Mouse (Mus musculus) embryo, embryonic 10 days (tissue): ENCODE data around the gene Rora.

Experiments
- DNase-seq: peaks from one replicate; pipeline ENCODE4 v3.0.0-alpha.2; 2015; ENCODE audit warnings: low spot score

The Rora gene

GRCm38 (mm10) chr9:68689351-68689750 lies 35.8 kb downstream of the Rora start:
- DNase-seq = peak; percentile 87

- DNase-seq = no peak
Observed at GRCm38 (mm10) chr9:68694889-68695495, 41.4 kb downstream of the Rora start.

GRCm38 (mm10) chr9:68695496-68695969 lies 41.9 kb downstream of the Rora start:
- peak; percentile 33 for DNase-seq

GRCm38 (mm10) chr9:68696425-68696956 lies 42.9 kb downstream of the Rora start:
- DNase-seq = no peak

- no peak for DNase-seq
Observed at GRCm38 (mm10) chr9:68699341-68699740, 45.8 kb downstream of the Rora start.

DNA sequence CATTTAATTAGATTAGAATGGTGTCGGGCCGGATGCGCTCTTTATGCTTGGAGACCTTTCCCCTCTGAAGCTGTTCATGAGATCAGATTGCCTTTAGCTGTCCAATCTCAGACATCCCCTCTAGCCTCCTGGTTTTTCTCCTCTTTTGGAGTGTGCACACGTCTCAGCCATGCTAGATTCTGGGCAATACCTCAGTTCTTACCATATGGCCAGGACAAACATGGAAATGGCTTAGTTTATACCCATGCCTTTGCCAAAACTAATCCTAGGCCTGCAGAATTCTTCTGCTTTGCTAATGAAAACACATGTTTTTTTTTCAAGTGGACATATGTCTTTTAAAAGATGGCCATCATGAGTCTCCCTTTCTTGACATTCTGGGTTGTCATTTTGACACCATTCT lies 46.3 kb downstream of the Rora start:
- peak; percentile 40 for DNase-seq

- DNase-seq = peak; percentile 58
Observed at GRCm38 (mm10) chr9:68707636-68708035, 54.0 kb downstream of the Rora start.

DNA sequence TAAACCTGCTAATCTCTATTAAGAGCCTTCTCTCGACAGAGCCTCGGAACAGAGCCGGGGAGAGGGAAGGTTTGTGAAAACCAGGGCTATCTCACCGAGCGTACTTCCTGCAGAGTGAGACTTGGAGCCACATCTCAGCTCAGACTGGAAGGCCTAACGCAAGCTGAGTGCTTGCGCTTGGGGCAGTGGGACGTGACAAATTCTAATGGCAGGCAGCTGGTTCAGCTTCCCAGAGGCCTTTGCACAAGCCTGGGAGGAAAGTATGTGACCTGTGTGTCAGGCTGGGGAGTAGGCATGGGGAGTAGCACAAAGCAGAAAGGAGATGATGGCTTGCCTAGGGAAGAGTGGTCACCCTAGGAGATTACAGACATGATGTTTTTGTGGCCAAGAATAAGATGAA lies 55.6 kb downstream of the Rora start:
- DNase-seq = no peak

DNA sequence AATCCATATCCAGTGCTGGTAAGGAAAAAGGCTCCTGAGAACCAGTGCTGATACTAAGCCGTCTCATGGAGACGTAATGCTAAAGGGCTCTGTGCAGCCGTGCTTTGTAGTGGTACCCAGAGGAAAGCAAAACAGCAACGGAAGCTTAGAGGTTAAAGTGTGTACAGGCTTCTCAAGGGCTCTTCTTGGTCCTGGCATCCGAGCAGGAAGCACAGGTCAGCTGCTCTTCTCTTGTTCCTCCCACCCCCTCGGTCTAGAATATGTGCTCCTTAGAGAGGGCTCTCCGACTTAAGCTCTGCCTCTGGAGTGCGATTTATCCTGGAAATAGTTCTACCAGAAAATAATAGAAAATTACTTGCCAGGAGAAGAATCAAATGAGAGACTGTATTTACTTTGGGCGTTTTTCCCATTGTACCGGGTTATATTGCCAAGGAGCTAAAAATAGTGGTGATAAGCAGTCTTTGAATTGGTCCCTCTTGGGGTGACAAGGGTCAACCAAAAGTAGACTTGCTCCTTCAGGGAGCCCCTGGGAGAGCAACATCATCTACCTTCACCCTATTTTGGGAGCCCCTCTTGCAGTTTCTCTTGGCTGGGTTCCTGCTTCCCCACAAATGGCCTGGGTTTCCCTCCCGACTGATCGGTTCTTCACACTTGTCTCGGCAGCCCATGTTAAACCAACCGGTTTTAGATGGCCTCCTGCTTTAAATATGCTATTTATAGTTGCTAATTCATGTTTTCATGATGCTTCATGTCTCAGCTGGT lies 57.5 kb downstream of the Rora start:
- DNase-seq = no peak

DNA sequence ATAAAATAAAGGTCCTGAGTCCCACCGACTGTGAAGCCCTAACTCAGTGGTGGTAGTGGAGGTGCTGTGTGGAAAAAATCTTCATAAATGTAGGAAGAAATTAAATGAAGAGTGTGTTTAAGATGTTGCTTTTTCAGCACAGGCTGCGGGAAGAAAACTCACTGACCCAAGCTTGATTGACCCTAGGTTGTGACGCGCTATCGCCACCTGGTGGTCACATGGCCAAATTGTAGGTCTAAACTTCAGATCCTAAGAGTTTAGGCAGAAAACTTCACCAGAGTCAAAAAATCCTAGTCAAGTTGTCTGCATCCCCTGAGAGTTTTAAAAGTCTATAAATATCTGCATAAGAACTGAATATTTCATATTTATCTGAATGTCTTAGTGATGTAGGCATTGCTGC lies 63.4 kb downstream of the Rora start:
- peak; percentile 89 for DNase-seq

GRCm38 (mm10) chr9:68718427-68718826 lies 64.8 kb downstream of the Rora start:
- no peak for DNase-seq

GRCm38 (mm10) chr9:68719286-68719685 lies 65.7 kb downstream of the Rora start:
- no peak for DNase-seq

DNA sequence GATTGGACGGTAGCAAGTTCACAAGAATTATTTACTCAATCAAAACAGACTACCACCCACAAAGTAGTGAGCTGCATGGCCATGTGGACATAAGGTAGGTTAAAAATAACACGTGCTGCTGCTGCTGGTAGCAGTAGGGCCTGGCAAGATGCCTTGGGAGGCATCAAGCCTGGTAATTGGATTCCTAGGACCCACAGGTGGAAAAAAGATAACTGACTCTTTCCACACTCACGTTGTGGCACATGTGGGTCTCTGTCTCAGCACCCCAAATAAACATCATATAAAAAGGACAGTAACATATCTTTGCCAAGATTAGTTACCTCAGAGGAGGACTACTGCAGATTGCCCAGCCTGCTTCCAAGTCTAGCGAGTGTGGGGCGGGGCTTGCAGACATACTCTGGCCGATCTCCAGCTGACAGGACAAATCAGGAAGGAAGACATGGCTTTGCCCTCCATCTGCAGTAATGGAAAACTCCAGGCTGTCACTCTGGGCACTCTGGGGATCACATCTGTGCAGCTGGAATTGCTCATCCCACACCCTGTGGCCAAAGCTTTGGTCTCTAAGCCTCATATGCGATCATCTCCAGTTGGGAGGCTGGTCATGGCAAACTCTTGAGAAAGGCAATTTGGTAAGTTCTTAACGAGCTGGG lies 71.2 kb downstream of the Rora start:
- no peak for DNase-seq

- no peak for DNase-seq
Observed at GRCm38 (mm10) chr9:68727166-68727855, 73.7 kb downstream of the Rora start.

- no peak for DNase-seq
Observed at GRCm38 (mm10) chr9:68731438-68731837, 77.9 kb downstream of the Rora start.

DNA sequence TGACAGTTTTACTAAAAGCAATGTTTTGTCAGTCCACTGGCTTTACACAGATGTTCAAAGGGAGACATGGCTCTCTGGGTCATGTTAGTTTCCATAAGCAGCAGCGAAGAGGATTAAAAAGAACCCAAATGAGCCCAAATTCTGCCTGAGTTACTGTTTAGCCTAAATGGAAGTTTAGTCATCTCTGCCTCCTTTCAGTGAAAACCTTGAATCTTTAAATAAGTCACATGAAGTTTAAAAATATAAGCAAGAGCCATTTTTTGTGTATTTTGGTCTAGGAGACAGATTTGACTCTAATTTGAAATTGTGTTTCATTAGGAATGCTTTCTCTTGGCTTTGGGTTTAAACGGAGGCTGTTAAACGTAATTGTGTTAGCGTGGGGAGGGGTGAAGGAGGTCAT lies 79.3 kb downstream of the Rora start:
- DNase-seq = no peak

DNA sequence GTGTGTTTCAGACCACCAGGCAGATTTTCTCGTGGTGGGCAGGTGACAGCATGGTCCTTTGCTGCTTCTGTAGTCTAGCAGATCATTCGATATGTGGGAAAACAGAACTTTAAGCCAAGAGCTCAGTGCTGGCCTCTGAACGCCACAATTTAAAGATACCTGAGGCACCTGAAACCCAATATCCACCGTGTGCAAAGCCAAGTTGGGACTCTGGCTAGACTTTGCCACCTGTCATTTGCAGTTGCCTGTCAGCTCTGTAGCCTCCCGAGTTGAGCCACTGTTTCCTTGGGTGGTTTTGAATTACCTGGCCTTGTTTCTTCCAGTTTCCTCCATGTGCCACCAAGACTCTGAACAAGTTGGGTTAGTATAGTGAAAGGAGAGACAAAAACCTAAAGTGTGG lies 82.3 kb downstream of the Rora start:
- DNase-seq = no peak

DNA sequence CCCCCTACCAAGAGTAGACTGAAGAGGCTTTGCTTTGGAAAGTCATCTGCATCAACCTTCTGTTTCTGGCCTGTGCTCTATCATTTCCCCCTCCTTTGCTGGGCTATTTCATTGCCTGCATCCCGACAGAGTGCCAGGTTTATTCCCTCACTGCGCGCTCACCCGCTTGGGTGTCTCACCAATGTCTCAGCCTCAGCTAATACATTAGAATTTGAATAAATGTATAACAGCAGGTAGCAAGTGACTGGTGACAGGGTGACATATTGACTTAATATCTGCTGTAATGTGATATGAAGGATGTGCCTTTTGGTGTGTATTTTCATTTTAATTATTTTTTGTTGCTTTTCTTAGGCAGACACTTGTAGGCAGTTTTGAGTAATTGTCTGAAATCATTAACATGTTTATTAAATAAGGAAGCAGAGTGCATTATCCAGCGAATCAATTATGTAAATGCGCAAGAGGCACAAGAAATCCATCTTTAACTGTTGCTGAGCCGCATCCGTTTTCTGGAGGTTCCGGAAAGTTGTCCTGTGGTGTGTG lies 83.7 kb downstream of the Rora start:
- DNase-seq = no peak

GRCm38 (mm10) chr9:68745931-68746646 lies 92.5 kb downstream of the Rora start:
- DNase-seq = no peak

GRCm38 (mm10) chr9:68756976-68757375 lies 103.4 kb downstream of the Rora start:
- DNase-seq = peak; percentile 35

GRCm38 (mm10) chr9:68759324-68759723 lies 105.7 kb downstream of the Rora start:
- DNase-seq = peak; percentile 48
